In genomic region chr17:15818372-15818771, GRCm38 (mm10) we compare ENCODE assay signal across 27 mouse cellular contexts. TPM values are rescaled to one million over a fixed set of nuclear protein-coding genes. Genes with fewer than 3 reads are reported as not detected.
DNase-seq lines count a peak whose midpoint lies in the region; ATAC-seq and TF ChIP-seq lines count a peak whose summit lies in the region.
"Had no signal": no experiment of that assay in that cellular context is flagged by ENCODE, and none has a peak within 500 bp of the region (broad histone marks: within the 10 kb centered on the region; RNA-seq: fewer than 3 reads in every experiment).

No protein-coding gene starts in this region.

- peak; percentile 86 for DNase-seq in lung, embryonic 14.5 days
- DNase-seq in lung, adult 2 months: no peak
- peak; percentile 76 for DNase-seq in midbrain, embryonic 11.5 days (ENCODE audit: low spot score, missing footprints)
- no peak for DNase-seq in midbrain, embryonic 14.5 days
- DNase-seq in embryonic facial prominence, embryonic 14.5 days (ENCODE audit: low spot score): no peak
- no peak for DNase-seq in left cerebral cortex, adult 8-10 months (ENCODE audit: low spot score in 2 of 2)
- DNase-seq: adrenal gland, postnatal 14 days; cerebellum, adult 11 months; cerebellum, postnatal 36 days; heart, postnatal 4 days; kidney, adult 2 months; kidney, postnatal 14 days; liver, postnatal 0 days had no signal

- H3K4me2 ChIP-seq in hindbrain, embryonic 13.5 days: no peak overlapping the region
- H3K4me2 ChIP-seq in hindbrain, embryonic 12.5 days (replicated peaks): no peak overlapping the region
- H3K4me2 ChIP-seq in lung, embryonic 14.5 days: no peak overlapping the region
- no peak overlapping the region for H3K4me2 ChIP-seq in midbrain, embryonic 11.5 days
- H3K4me2 ChIP-seq in midbrain, embryonic 14.5 days (ENCODE audit: low read length): no peak overlapping the region
- no peak overlapping the region for H3K4me2 ChIP-seq in embryonic facial prominence, embryonic 14.5 days (ENCODE audit: low read depth, low read length)
- H3K4me2 ChIP-seq: embryonic facial prominence, embryonic 12.5 days; forebrain, embryonic 15.5 days; heart, embryonic 15.5 days; intestine, embryonic 15.5 days; limb, embryonic 13.5 days; liver, embryonic 12.5 days; midbrain, embryonic 12.5 days; neural tube, embryonic 12.5 days had no signal

- H3K9me3 ChIP-seq in hindbrain, embryonic 13.5 days: no peaks in the 10 kb centered on the region
- H3K9me3 ChIP-seq in hindbrain, embryonic 12.5 days (replicated peaks): no peaks in the 10 kb centered on the region
- H3K9me3 ChIP-seq in lung, embryonic 14.5 days (ENCODE audit: low read depth, low read length): no peaks in the 10 kb centered on the region
- no peaks in the 10 kb centered on the region for H3K9me3 ChIP-seq in midbrain, embryonic 11.5 days (ENCODE audit: control insufficient read depth, low read length)
- H3K9me3 ChIP-seq in midbrain, embryonic 14.5 days (ENCODE audit: control insufficient read depth, low read length): no peaks in the 10 kb centered on the region
- no peaks in the 10 kb centered on the region for H3K9me3 ChIP-seq in embryonic facial prominence, embryonic 14.5 days (ENCODE audit: control insufficient read depth, low read length)
- H3K9me3 ChIP-seq: embryonic facial prominence, embryonic 12.5 days; forebrain, embryonic 10.5 days; forebrain, embryonic 15.5 days; heart, embryonic 10.5 days; heart, embryonic 15.5 days; intestine, embryonic 15.5 days; limb, embryonic 13.5 days; liver, embryonic 12.5 days; midbrain, embryonic 12.5 days; neural tube, embryonic 12.5 days had no signal

- no peak for TF ChIP-seq POLR2A in lung, adult 2 months (IDR thresholded peaks at IDR 0.05; ENCODE audit: borderline replicate concordance, extremely low read depth, low read depth, low read length)

- peaks cover 82% of the 10 kb centered on the region for H3K4me1 ChIP-seq in hindbrain, embryonic 13.5 days (replicated peaks)
- peaks cover 74% of the 10 kb centered on the region for H3K4me1 ChIP-seq in hindbrain, embryonic 12.5 days
- peaks cover 18% of the 10 kb centered on the region for H3K4me1 ChIP-seq in lung, embryonic 14.5 days (ENCODE audit: insufficient read depth)
- peaks cover 35% of the 10 kb centered on the region for H3K4me1 ChIP-seq in lung, adult 2 months (ENCODE audit: control insufficient read depth, insufficient read depth, low read length)
- peaks cover 5% of the 10 kb centered on the region; the same call in 1 of the 2 replicates for H3K4me1 ChIP-seq in midbrain, embryonic 11.5 days (ENCODE audit: control insufficient read depth, insufficient read depth, low read length)
- peaks cover 41% of the 10 kb centered on the region; the same call in 1 of the 2 replicates for H3K4me1 ChIP-seq in midbrain, embryonic 14.5 days (ENCODE audit: control insufficient read depth, insufficient read depth, low read length)
- H3K4me1 ChIP-seq in embryonic facial prominence, embryonic 14.5 days (ENCODE audit: control insufficient read depth, insufficient read depth, low read length): peaks cover 46% of the 10 kb centered on the region
- H3K4me1 ChIP-seq: liver, embryonic 12.5 days had no signal

- no peak for TF ChIP-seq CTCF in lung, embryonic 14.5 days (IDR thresholded peaks at IDR 0.05; ENCODE audit: low read depth)
- no peak for TF ChIP-seq CTCF in lung, adult 2 months (IDR thresholded peaks at IDR 0.05; ENCODE audit: insufficient read depth, low read length)

- WGBS in hindbrain, embryonic 13.5 days: 83% methylated on average over 8 of the region's 8 CpGs
- 73% methylated on average over 8 of the region's 8 CpGs for WGBS in hindbrain, embryonic 12.5 days
- 47% methylated on average over 8 of the region's 8 CpGs for WGBS in lung, embryonic 14.5 days
- WGBS in lung, adult 2 months: 76% methylated on average over 8 of the region's 8 CpGs
- WGBS in midbrain, embryonic 11.5 days: 76% methylated on average over 8 of the region's 8 CpGs
- WGBS in midbrain, embryonic 14.5 days: 81% methylated on average over 8 of the region's 8 CpGs
- WGBS in embryonic facial prominence, embryonic 14.5 days: 71% methylated on average over 8 of the region's 8 CpGs

- no peak overlapping the region for H3K27ac ChIP-seq in hindbrain, embryonic 13.5 days
- H3K27ac ChIP-seq in hindbrain, embryonic 12.5 days: no peak overlapping the region
- H3K27ac ChIP-seq in lung, embryonic 14.5 days (ENCODE audit: low read depth): peak overlapping the region; percentile 38; the same call in 1 of the 2 replicates
- H3K27ac ChIP-seq in midbrain, embryonic 11.5 days (ENCODE audit: low read depth, low read length): no peak overlapping the region
- H3K27ac ChIP-seq in midbrain, embryonic 14.5 days (replicated peaks; ENCODE audit: low read depth, low read length): no peak overlapping the region
- H3K27ac ChIP-seq in embryonic facial prominence, embryonic 14.5 days (replicated peaks; ENCODE audit: low read depth, low read length): no peak overlapping the region
- H3K27ac ChIP-seq: embryonic facial prominence, embryonic 12.5 days; forebrain, embryonic 10.5 days; forebrain, embryonic 15.5 days; heart, embryonic 10.5 days; heart, embryonic 15.5 days; hindbrain, postnatal 0 days; intestine, embryonic 15.5 days; limb, embryonic 13.5 days; liver, embryonic 12.5 days; midbrain, embryonic 12.5 days; neural tube, embryonic 12.5 days had no signal

- no peak overlapping the region for H3K4me3 ChIP-seq in hindbrain, embryonic 13.5 days
- H3K4me3 ChIP-seq in hindbrain, embryonic 12.5 days: no peak overlapping the region
- no peak overlapping the region for H3K4me3 ChIP-seq in lung, embryonic 14.5 days (ENCODE audit: low read depth, low read length)
- H3K4me3 ChIP-seq in lung, adult 2 months (replicated peaks; ENCODE audit: extremely low read depth, low read depth, low read length): no peak overlapping the region
- no peak overlapping the region for H3K4me3 ChIP-seq in midbrain, embryonic 11.5 days (ENCODE audit: low read depth, low read length)
- no peak overlapping the region for H3K4me3 ChIP-seq in midbrain, embryonic 14.5 days (replicated peaks; ENCODE audit: low read depth, low read length)
- no peak overlapping the region for H3K4me3 ChIP-seq in embryonic facial prominence, embryonic 14.5 days (ENCODE audit: low read depth, low read length)
- H3K4me3 ChIP-seq: embryonic facial prominence, embryonic 12.5 days; forebrain, embryonic 10.5 days; forebrain, embryonic 15.5 days; heart, embryonic 10.5 days; heart, embryonic 15.5 days; intestine, embryonic 15.5 days; limb, embryonic 13.5 days; liver, embryonic 12.5 days; midbrain, embryonic 12.5 days; neural tube, embryonic 12.5 days had no signal

- ATAC-seq in hindbrain, embryonic 13.5 days (ENCODE audit: low FRiP score): no peak
- ATAC-seq in hindbrain, embryonic 12.5 days (ENCODE audit: low FRiP score): no peak
- peak; percentile 85 for ATAC-seq in lung, embryonic 14.5 days (ENCODE audit: insufficient read depth)
- no peak for ATAC-seq in midbrain, embryonic 11.5 days (ENCODE audit: low FRiP score)
- no peak for ATAC-seq in midbrain, embryonic 14.5 days (ENCODE audit: low FRiP score, low TSS enrichment)
- ATAC-seq in embryonic facial prominence, embryonic 14.5 days (ENCODE audit: low read depth): 0 out of 2 replicates have a peak, but pooled peaks have one; percentile 42
- ATAC-seq: CD4-positive, CD25-positive, alpha-beta regulatory T cell, adult 4 months; forebrain, embryonic 15.5 days; hindbrain, postnatal 0 days; intestine, embryonic 15.5 days; liver, embryonic 12.5 days; liver, postnatal 0 days had no signal

- H3K27me3 ChIP-seq in hindbrain, embryonic 13.5 days: no peaks in the 10 kb centered on the region
- H3K27me3 ChIP-seq in hindbrain, embryonic 12.5 days: no peaks in the 10 kb centered on the region
- H3K27me3 ChIP-seq in lung, embryonic 14.5 days (ENCODE audit: insufficient read depth, low read length): no peaks in the 10 kb centered on the region
- H3K27me3 ChIP-seq in midbrain, embryonic 11.5 days (ENCODE audit: control insufficient read depth, insufficient read depth, low read length): no peaks in the 10 kb centered on the region
- H3K27me3 ChIP-seq in midbrain, embryonic 14.5 days (ENCODE audit: control insufficient read depth, insufficient read depth, low read length): no peaks in the 10 kb centered on the region
- H3K27me3 ChIP-seq in embryonic facial prominence, embryonic 14.5 days (replicated peaks; ENCODE audit: control insufficient read depth, insufficient read depth, low read length): no peaks in the 10 kb centered on the region
- H3K27me3 ChIP-seq: embryonic facial prominence, embryonic 12.5 days; forebrain, embryonic 15.5 days; heart, embryonic 15.5 days; intestine, embryonic 15.5 days; limb, embryonic 13.5 days; midbrain, embryonic 12.5 days; neural tube, embryonic 12.5 days had no signal

- H3K36me3 ChIP-seq in hindbrain, embryonic 13.5 days: peaks cover 34% of the 10 kb centered on the region
- H3K36me3 ChIP-seq in hindbrain, embryonic 12.5 days: peaks cover 39% of the 10 kb centered on the region
- peaks cover 27% of the 10 kb centered on the region; the same call in 1 of the 2 replicates for H3K36me3 ChIP-seq in lung, embryonic 14.5 days (ENCODE audit: insufficient read depth)
- H3K36me3 ChIP-seq in midbrain, embryonic 11.5 days (ENCODE audit: control insufficient read depth, insufficient read depth, low read length): peaks cover 6% of the 10 kb centered on the region; the same call in 1 of the 2 replicates
- H3K36me3 ChIP-seq in midbrain, embryonic 14.5 days (ENCODE audit: control insufficient read depth, insufficient read depth, low read length): peaks cover 51% of the 10 kb centered on the region
- H3K36me3 ChIP-seq in embryonic facial prominence, embryonic 14.5 days (ENCODE audit: control insufficient read depth, insufficient read depth, low read length): peaks cover 25% of the 10 kb centered on the region; the same call in 1 of the 2 replicates
- H3K36me3 ChIP-seq: liver, embryonic 12.5 days had no signal

- H3K9ac ChIP-seq in hindbrain, embryonic 13.5 days: peak overlapping the region; percentile 49; the same call in 1 of the 2 replicates
- no peak overlapping the region for H3K9ac ChIP-seq in hindbrain, embryonic 12.5 days
- H3K9ac ChIP-seq in lung, embryonic 14.5 days: no peak overlapping the region
- no peak overlapping the region for H3K9ac ChIP-seq in midbrain, embryonic 11.5 days (ENCODE audit: low read length)
- H3K9ac ChIP-seq in midbrain, embryonic 14.5 days (replicated peaks; ENCODE audit: low read length): no peak overlapping the region
- no peak overlapping the region for H3K9ac ChIP-seq in embryonic facial prominence, embryonic 14.5 days (ENCODE audit: low read depth, low read length)
- H3K9ac ChIP-seq: embryonic facial prominence, embryonic 12.5 days; forebrain, embryonic 15.5 days; heart, embryonic 15.5 days; intestine, embryonic 15.5 days; limb, embryonic 13.5 days; liver, embryonic 12.5 days; liver, postnatal 0 days; midbrain, embryonic 12.5 days; neural tube, embryonic 12.5 days had no signal

RNA-seq across cellular contexts. Expression of gene Rgmb, which starts 12.5 kb away (rescaled TPM):
- 86.6 and 97.1 TPM in 2 replicates for polyA plus RNA-seq in hindbrain, embryonic 13.5 days (2015; fragmentation: Nextera tagmentation; extraction: Ambion mirVana)
- 140 and 156 TPM in 2 replicates for polyA plus RNA-seq in hindbrain, embryonic 12.5 days (2016; fragmentation: Nextera tagmentation; extraction: Ambion mirVana)
- polyA plus RNA-seq in lung, embryonic 14.5 days (2014; fragmentation: Nextera tagmentation; extraction: Ambion mirVana): 17.6 and 18.9 TPM in 2 replicates
- polyA plus RNA-seq in lung, adult 2 months (2012; rRNA removed): 41.4 and 65.1 TPM in 2 replicates
- 72.6 and 73.0 TPM in 2 replicates for polyA plus RNA-seq in midbrain, embryonic 11.5 days (2014; fragmentation: Nextera tagmentation; extraction: Ambion mirVana)
- polyA plus RNA-seq in midbrain, embryonic 14.5 days (2014; fragmentation: Nextera tagmentation; extraction: Ambion mirVana): 76.4 and 107 TPM in 2 replicates
- polyA plus RNA-seq in embryonic facial prominence, embryonic 14.5 days (2014; fragmentation: Nextera tagmentation; extraction: Ambion mirVana): 38.5 and 45.2 TPM in 2 replicates
- 10 to 100 TPM; 52.7 to 71.1 (median 66.7) TPM for total RNA-seq in left cerebral cortex, adult 8-10 months (2022)

Comparison
In these comparisons a context has a peak if more than half of its experiments do, and no peak if none do; other contexts are left out.
1. DNase-seq: peak in lung, embryonic 14.5 days (single experiment) and midbrain, embryonic 11.5 days (single experiment); none in lung, adult 2 months (single experiment), midbrain, embryonic 14.5 days (single experiment), embryonic facial prominence, embryonic 14.5 days (single experiment) and left cerebral cortex, adult 8-10 months (0 of 2).
2. ATAC-seq: peak in lung, embryonic 14.5 days (single experiment) and embryonic facial prominence, embryonic 14.5 days (single experiment); none in hindbrain, embryonic 13.5 days (single experiment), hindbrain, embryonic 12.5 days (single experiment), midbrain, embryonic 11.5 days (single experiment) and midbrain, embryonic 14.5 days (single experiment).